Mouse (Mus musculus): ENCODE measurements around the gene Poc1a. TPM values are rescaled to one million over a fixed set of nuclear protein-coding genes. Genes with fewer than 3 reads are reported as not detected.

Gene Poc1a
- total RNA-seq, 2 experiments from 2014 or later = 29.1 to 40.0 TPM

- ATAC-seq (replicated peaks; ENCODE audit: low FRiP score, low TSS enrichment, poor library complexity, severe bottlenecking) = no peak
Observed at GRCm38 (mm10) chr9:106293569-106294156, 12.8 kb downstream of the Poc1a start.

- no peak for ATAC-seq (replicated peaks; ENCODE audit: low FRiP score, low TSS enrichment, poor library complexity, severe bottlenecking)
Observed at GRCm38 (mm10) chr9:106296637-106297174, 15.8 kb downstream of the Poc1a start.

GRCm38 (mm10) chr9:106300176-106300803 is 19.4 kb downstream of the Poc1a start:
- no peak for ATAC-seq (replicated peaks; ENCODE audit: low FRiP score, low TSS enrichment, poor library complexity, severe bottlenecking)

GRCm38 (mm10) chr9:106300949-106301348 is 20.1 kb downstream of the Poc1a start:
- ATAC-seq (replicated peaks; ENCODE audit: low FRiP score, low TSS enrichment, poor library complexity, severe bottlenecking) = no peak

- ATAC-seq (replicated peaks; ENCODE audit: low FRiP score, low TSS enrichment, poor library complexity, severe bottlenecking) = no peak
Observed at GRCm38 (mm10) chr9:106301446-106302080, 20.7 kb downstream of the Poc1a start.

- ATAC-seq (replicated peaks; ENCODE audit: low FRiP score, low TSS enrichment, poor library complexity, severe bottlenecking) = no peak
Observed at GRCm38 (mm10) chr9:106302446-106303150, 21.7 kb downstream of the Poc1a start.

- ATAC-seq (replicated peaks; ENCODE audit: low FRiP score, low TSS enrichment, poor library complexity, severe bottlenecking) = no peak
Observed at GRCm38 (mm10) chr9:106303460-106303960, 22.6 kb downstream of the Poc1a start.

- no peak for ATAC-seq (replicated peaks; ENCODE audit: low FRiP score, low TSS enrichment, poor library complexity, severe bottlenecking)
Observed at GRCm38 (mm10) chr9:106305228-106305627, 24.4 kb downstream of the Poc1a start.

- peak; percentile 90 for ATAC-seq (replicated peaks; ENCODE audit: low FRiP score, low TSS enrichment, poor library complexity, severe bottlenecking)
Observed at GRCm38 (mm10) chr9:106306662-106307351, 25.9 kb downstream of the Poc1a start.

- no peak for ATAC-seq (replicated peaks; ENCODE audit: low FRiP score, low TSS enrichment, poor library complexity, severe bottlenecking)
Observed at GRCm38 (mm10) chr9:106308151-106308550, 27.3 kb downstream of the Poc1a start.

GRCm38 (mm10) chr9:106308555-106308954 is 27.7 kb downstream of the Poc1a start:
- ATAC-seq (replicated peaks; ENCODE audit: low FRiP score, low TSS enrichment, poor library complexity, severe bottlenecking) = no peak

GRCm38 (mm10) chr9:106308983-106309382 is 28.1 kb downstream of the Poc1a start:
- ATAC-seq (replicated peaks; ENCODE audit: low FRiP score, low TSS enrichment, poor library complexity, severe bottlenecking) = no peak

GRCm38 (mm10) chr9:106309859-106310258 is 29.0 kb downstream of the Poc1a start:
- no peak for ATAC-seq (replicated peaks; ENCODE audit: low FRiP score, low TSS enrichment, poor library complexity, severe bottlenecking)

GRCm38 (mm10) chr9:106311625-106312191 is 30.8 kb downstream of the Poc1a start:
- ATAC-seq (replicated peaks; ENCODE audit: low FRiP score, low TSS enrichment, poor library complexity, severe bottlenecking) = no peak

GRCm38 (mm10) chr9:106312950-106313360 is 32.1 kb downstream of the Poc1a start:
- no peak for ATAC-seq (replicated peaks; ENCODE audit: low FRiP score, low TSS enrichment, poor library complexity, severe bottlenecking)

GRCm38 (mm10) chr9:106314196-106314595 is 33.3 kb downstream of the Poc1a start:
- ATAC-seq (replicated peaks; ENCODE audit: low FRiP score, low TSS enrichment, poor library complexity, severe bottlenecking) = no peak

GRCm38 (mm10) chr9:106318074-106318473 is 37.2 kb downstream of the Poc1a start:
- ATAC-seq (replicated peaks; ENCODE audit: low FRiP score, low TSS enrichment, poor library complexity, severe bottlenecking) = peak; percentile 82

GRCm38 (mm10) chr9:106319095-106319494 is 38.2 kb downstream of the Poc1a start:
- ATAC-seq (replicated peaks; ENCODE audit: low FRiP score, low TSS enrichment, poor library complexity, severe bottlenecking) = no peak

- ATAC-seq (replicated peaks; ENCODE audit: low FRiP score, low TSS enrichment, poor library complexity, severe bottlenecking) = no peak
Observed at GRCm38 (mm10) chr9:106322497-106322896, 41.6 kb downstream of the Poc1a start.

All from megakaryocyte-erythroid progenitor cell, adult 5-6 weeks (primary cell).